Mouse (Mus musculus) lung, adult 2 months (tissue): ENCODE results near the gene Tmem150a.

Source experiments
- CTCF ChIP-seq: fragments of 200-500 bp; IDR thresholded peaks from 2 replicates; pipeline ENCODE4 v1.5.1; 2011; ENCODE audit warnings: mild to moderate bottlenecking, low read length, control low read depth; ENCODE audit not compliant: insufficient read depth
- POLR2A ChIP-seq: fragments of 200-500 bp; IDR thresholded peaks from 2 replicates; pipeline ENCODE4 v1.6.1; 2011; ENCODE audit warnings: low read depth, mild to moderate bottlenecking, control low read depth, low read length, borderline replicate concordance; ENCODE audit errors: extremely low read depth

- TF ChIP-seq POLR2A (no peak), CTCF (no peak)
These were observed 27.2 kb downstream of the Tmem150a start for GRCm38 (mm10) chr6:72382494-72382893.
